In the genomic region with DNA sequence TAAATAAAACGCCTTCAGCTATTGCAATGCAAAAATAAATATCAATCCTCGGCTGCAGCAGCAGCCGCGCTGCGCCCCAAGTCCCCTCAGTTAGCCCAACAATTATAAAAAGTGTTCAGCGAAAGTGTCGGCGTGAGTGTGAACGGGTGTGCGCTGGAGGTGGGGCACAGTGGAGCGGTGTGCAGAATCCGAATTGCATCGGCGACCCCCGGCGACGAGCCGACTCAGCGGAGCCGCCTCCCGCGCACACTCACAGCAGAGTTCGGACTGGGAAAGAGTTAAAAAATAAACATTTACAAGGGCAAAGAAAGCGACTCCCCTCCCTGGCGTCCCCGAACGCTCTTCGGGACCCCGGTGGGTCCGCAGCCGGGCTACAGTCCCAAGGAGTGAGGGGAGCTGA, we compare ENCODE assay signal across 9 mouse cellular contexts. TPM values are rescaled to one million over a fixed set of nuclear protein-coding genes. Genes with fewer than 3 reads are reported as not detected.
A peak's percentile ranks its signal among the peaks of the same experiment; 100 is the strongest.
DNase-seq lines count a peak whose midpoint lies in the region; ATAC-seq and TF ChIP-seq lines count a peak whose summit lies in the region.
"Had no signal": no experiment of that assay in that cellular context is flagged by ENCODE, and none has a peak within 500 bp of the region (broad histone marks: within the 10 kb centered on the region; RNA-seq: fewer than 3 reads in every experiment).

No protein-coding gene starts in this region.

- no peaks in the 10 kb centered on the region for H3K4me1 ChIP-seq in liver, adult 2 months (ENCODE audit: control insufficient read depth, insufficient read depth, low read length)
- peaks cover 5% of the 10 kb centered on the region; the same call in 1 of the 2 replicates for H3K4me1 ChIP-seq in embryonic facial prominence, embryonic 14.5 days (ENCODE audit: control insufficient read depth, insufficient read depth, low read length)
- peaks cover 16% of the 10 kb centered on the region for H3K4me1 ChIP-seq in hindbrain, embryonic 16.5 days (ENCODE audit: control insufficient read depth, insufficient read depth, low read depth, low read length)
- H3K4me1 ChIP-seq in midbrain, postnatal 0 days (ENCODE audit: insufficient read depth, low read length): no peaks in the 10 kb centered on the region

- no peak overlapping the region for H3K27ac ChIP-seq in liver, adult 2 months (replicated peaks; ENCODE audit: insufficient read depth, low read depth, low read length)
- no peak overlapping the region for H3K27ac ChIP-seq in embryonic facial prominence, embryonic 14.5 days (replicated peaks; ENCODE audit: low read depth, low read length)
- H3K27ac ChIP-seq in hindbrain, embryonic 16.5 days (ENCODE audit: low read depth, low read length): peak overlapping the region; percentile 83
- H3K27ac ChIP-seq in midbrain, postnatal 0 days (ENCODE audit: low read depth, low read length): peak overlapping the region; percentile 75

- no peak for DNase-seq in liver, adult 2 months (ENCODE audit: extremely low read depth, low read depth, low spot score)
- DNase-seq in liver: no peak
- no peak for DNase-seq in embryonic facial prominence, embryonic 14.5 days (ENCODE audit: low spot score)
- no peak for DNase-seq in midbrain, postnatal 0 days (ENCODE audit: low spot score)
- DNase-seq in layer of hippocampus, adult 18-20 months (ENCODE audit: low spot score in 2 of 2): no peak
- DNase-seq in urinary bladder, postnatal 14 days (ENCODE audit: low spot score): no peak

- TF ChIP-seq POLR2A in liver, adult 2 months (IDR thresholded peaks at IDR 0.05; ENCODE audit: extremely low read depth, insufficient read depth, low read length): no peak

- TF ChIP-seq CTCF in liver, adult 2 months (IDR thresholded peaks at IDR 0.05; ENCODE audit: low read depth, low read length): no peak
- TF ChIP-seq CTCF in midbrain, postnatal 0 days (IDR thresholded peaks at IDR 0.05): no peak

- ATAC-seq in embryonic facial prominence, embryonic 14.5 days (ENCODE audit: low read depth): no peak
- peak; percentile 11; the same call in 1 of the 2 replicates for ATAC-seq in hindbrain, embryonic 16.5 days
- peak; percentile 38; the same call in 1 of the 2 replicates for ATAC-seq in midbrain, postnatal 0 days (ENCODE audit: low FRiP score)
- no peak for ATAC-seq in cerebellum, adult (ENCODE audit: insufficient number of reproducible peaks, low FRiP score, low TSS enrichment)
- ATAC-seq: inflammation-experienced regulatory T-cells, adult 6 months had no signal

- H3K9me3 ChIP-seq in embryonic facial prominence, embryonic 14.5 days (ENCODE audit: control insufficient read depth, low read length): no peaks in the 10 kb centered on the region
- no peaks in the 10 kb centered on the region for H3K9me3 ChIP-seq in hindbrain, embryonic 16.5 days (ENCODE audit: control insufficient read depth, low read length)
- no peaks in the 10 kb centered on the region for H3K9me3 ChIP-seq in midbrain, postnatal 0 days (ENCODE audit: low read length)

- H3K9ac ChIP-seq in liver, adult 2 months (ENCODE audit: low read depth, low read length): peak overlapping the region; percentile 78
- peak overlapping the region; percentile 72 for H3K9ac ChIP-seq in embryonic facial prominence, embryonic 14.5 days (ENCODE audit: low read depth, low read length)
- H3K9ac ChIP-seq in hindbrain, embryonic 16.5 days (ENCODE audit: low read depth, low read length): peak overlapping the region; percentile 83
- H3K9ac ChIP-seq in midbrain, postnatal 0 days (replicated peaks; ENCODE audit: low read length, poor library complexity, severe bottlenecking): peak overlapping the region; percentile 83

- H3K4me3 ChIP-seq in liver, adult 2 months (ENCODE audit: insufficient read depth, low read depth, low read length): peak overlapping the region; percentile 65
- peak overlapping the region; percentile 66 for H3K4me3 ChIP-seq in embryonic facial prominence, embryonic 14.5 days (ENCODE audit: low read depth, low read length)
- H3K4me3 ChIP-seq in hindbrain, embryonic 16.5 days (ENCODE audit: low read length): peak overlapping the region; percentile 68
- H3K4me3 ChIP-seq in midbrain, postnatal 0 days (ENCODE audit: low read depth, low read length): peak overlapping the region; percentile 78

- peak overlapping the region; percentile 95 for H3K4me2 ChIP-seq in embryonic facial prominence, embryonic 14.5 days (ENCODE audit: low read depth, low read length)
- peak overlapping the region; percentile 92 for H3K4me2 ChIP-seq in hindbrain, embryonic 16.5 days (ENCODE audit: low read length)
- peak overlapping the region; percentile 98 for H3K4me2 ChIP-seq in midbrain, postnatal 0 days (ENCODE audit: low read depth, low read length, poor library complexity, severe bottlenecking)

- H3K79me2 ChIP-seq in liver, adult 2 months (ENCODE audit: control insufficient read depth, insufficient read depth, low read length): no peaks in the 10 kb centered on the region

- 2% methylated on average over 31 of the region's 31 CpGs for WGBS in liver, adult 2 months
- WGBS in embryonic facial prominence, embryonic 14.5 days: under 1% methylated on average over 30 of the region's 31 CpGs
- WGBS in hindbrain, embryonic 16.5 days: under 1% methylated on average over 31 of the region's 31 CpGs
- WGBS in midbrain, postnatal 0 days: under 1% methylated on average over 31 of the region's 31 CpGs

- no peaks in the 10 kb centered on the region for H3K36me3 ChIP-seq in liver, adult 2 months (ENCODE audit: control insufficient read depth, insufficient read depth, low read length)
- H3K36me3 ChIP-seq in embryonic facial prominence, embryonic 14.5 days (ENCODE audit: control insufficient read depth, insufficient read depth, low read length): no peaks in the 10 kb centered on the region
- no peaks in the 10 kb centered on the region for H3K36me3 ChIP-seq in hindbrain, embryonic 16.5 days (ENCODE audit: control insufficient read depth, insufficient read depth, low read length)
- no peaks in the 10 kb centered on the region for H3K36me3 ChIP-seq in midbrain, postnatal 0 days (ENCODE audit: insufficient read depth, low read length)

- peaks cover 8% of the 10 kb centered on the region; the same call in 1 of the 2 replicates for H3K27me3 ChIP-seq in liver, adult 2 months (ENCODE audit: control insufficient read depth, insufficient read depth, low read length)
- peaks cover 61% of the 10 kb centered on the region for H3K27me3 ChIP-seq in embryonic facial prominence, embryonic 14.5 days (replicated peaks; ENCODE audit: control insufficient read depth, insufficient read depth, low read length)
- H3K27me3 ChIP-seq in hindbrain, embryonic 16.5 days (replicated peaks; ENCODE audit: control insufficient read depth, insufficient read depth, low read length): peaks cover 14% of the 10 kb centered on the region
- H3K27me3 ChIP-seq in midbrain, postnatal 0 days (ENCODE audit: insufficient read depth, low read length): peaks cover 13% of the 10 kb centered on the region

RNA-seq across cellular contexts. Expression of gene Gm13889, which starts 1.1 kb away (rescaled TPM):
- 0.46 and 0.94 TPM in 2 replicates for total RNA-seq in liver, adult 2 months (2014; rRNA removed)
- polyA plus RNA-seq in liver, adult 2 months (2012; rRNA removed): 3.5 and 4.3 TPM in 2 replicates
- 6.9 and 10.6 TPM in 2 replicates for polyA plus RNA-seq in embryonic facial prominence, embryonic 14.5 days (2014; fragmentation: Nextera tagmentation; extraction: Ambion mirVana)
- polyA plus RNA-seq in hindbrain, embryonic 16.5 days (2015; fragmentation: Nextera tagmentation; extraction: Ambion mirVana): 7.1 and 7.4 TPM in 2 replicates
- 21.9 and 23.3 TPM in 2 replicates for total RNA-seq in midbrain, postnatal 0 days (2014; rRNA removed)
- 9.3 and 10.4 TPM in 2 replicates for polyA plus RNA-seq in midbrain, postnatal 0 days (2015; fragmentation: Nextera tagmentation; extraction: Ambion mirVana)
- total RNA-seq in layer of hippocampus, adult 18-20 months (2021): 10 to 100 TPM; 54.8 to 57.3 TPM
- polyA plus RNA-seq: inflammation-experienced regulatory T-cells, adult 6 months had no signal

RNA-seq across cellular contexts. Expression of gene Gm27027, which starts 40.3 kb away (rescaled TPM):
- not detected in 2 replicates for total RNA-seq in liver, adult 2 months (2014; rRNA removed)
- polyA plus RNA-seq in liver, adult 2 months (2012; rRNA removed): not detected in 2 replicates
- not detected in 2 replicates for polyA plus RNA-seq in embryonic facial prominence, embryonic 14.5 days (2014; fragmentation: Nextera tagmentation; extraction: Ambion mirVana)
- polyA plus RNA-seq in hindbrain, embryonic 16.5 days (2015; fragmentation: Nextera tagmentation; extraction: Ambion mirVana): not detected in 2 replicates
- not detected in 2 replicates for total RNA-seq in midbrain, postnatal 0 days (2014; rRNA removed)
- polyA plus RNA-seq in midbrain, postnatal 0 days (2015; fragmentation: Nextera tagmentation; extraction: Ambion mirVana): not detected in 2 replicates
- total RNA-seq in layer of hippocampus, adult 18-20 months (2021): not detected
- polyA plus RNA-seq: inflammation-experienced regulatory T-cells, adult 6 months had no signal

RNA-seq across cellular contexts. Expression of gene Alkbh3, which starts 54.7 kb away (rescaled TPM):
- total RNA-seq in liver, adult 2 months (2014; rRNA removed): 24.9 and 27.9 TPM in 2 replicates
- polyA plus RNA-seq in liver, adult 2 months (2012; rRNA removed): 33.0 and 33.6 TPM in 2 replicates
- polyA plus RNA-seq in embryonic facial prominence, embryonic 14.5 days (2014; fragmentation: Nextera tagmentation; extraction: Ambion mirVana): 53.8 and 69.8 TPM in 2 replicates
- polyA plus RNA-seq in hindbrain, embryonic 16.5 days (2015; fragmentation: Nextera tagmentation; extraction: Ambion mirVana): 43.6 and 44.7 TPM in 2 replicates
- 28.6 and 57.3 TPM in 2 replicates for total RNA-seq in midbrain, postnatal 0 days (2014; rRNA removed)
- polyA plus RNA-seq in midbrain, postnatal 0 days (2015; fragmentation: Nextera tagmentation; extraction: Ambion mirVana): 45.3 and 52.2 TPM in 2 replicates
- 10 to 100 TPM; 21.0 to 22.4 TPM for total RNA-seq in layer of hippocampus, adult 18-20 months (2021)

Comparison
In these comparisons a context has a peak if more than half of its experiments do, and no peak if none do; other contexts are left out.
1. H3K27ac ChIP-seq: peak in hindbrain, embryonic 16.5 days (single experiment) and midbrain, postnatal 0 days (single experiment); none in liver, adult 2 months (single experiment) and embryonic facial prominence, embryonic 14.5 days (single experiment).
2. ATAC-seq: peak in hindbrain, embryonic 16.5 days (single experiment) and midbrain, postnatal 0 days (single experiment); none in embryonic facial prominence, embryonic 14.5 days (single experiment) and cerebellum, adult (single experiment).
3. Peak in every context shown above with its lines, with median percentiles within 50 percentile points of each other: H3K4me3 ChIP-seq, H3K9ac ChIP-seq and H3K4me2 ChIP-seq.